Mouse (Mus musculus) intestine, postnatal 0 days (tissue): Measurements from ENCODE around the gene Prr5l. TPM values are rescaled to one million over a fixed set of nuclear protein-coding genes. Genes with fewer than 3 reads are reported as not detected.
A peak's percentile ranks its signal among the peaks of the same experiment; 100 is the strongest.

Experiments used
- ATAC-seq: fragments of 200-750 bp; cut with Nextera tagmentation; 2 replicates; pipeline ENCODE4 v1.8.0; 2017; ENCODE audit warnings: mild to moderate bottlenecking, moderate TSS enrichment, moderate library complexity
- H3K27ac ChIP-seq: fragments of 300-500 bp; sonication (generic); 2 replicates; pipeline ENCODE4 v1.5.1; 2014; ENCODE audit warnings: mild to moderate bottlenecking, low read depth, low read length, moderate library complexity
- H3K27me3 ChIP-seq: fragments of 300-500 bp; sonication (generic); replicated peaks from 2 replicates; pipeline ENCODE4 v1.6.1; 2014; ENCODE audit warnings: low read length, mixed read lengths; ENCODE audit not compliant: control insufficient read depth, insufficient read depth
- H3K36me3 ChIP-seq: fragments of 300-500 bp; sonication (generic); 2 replicates; pipeline ENCODE4 v1.6.1; 2014; ENCODE audit warnings: mild to moderate bottlenecking, moderate library complexity; ENCODE audit not compliant: control insufficient read depth, insufficient read depth
- H3K4me1 ChIP-seq: fragments of 300-500 bp; sonication (generic); replicated peaks from 2 replicates; pipeline ENCODE4 v1.6.1; 2014; ENCODE audit warnings: antibody characterized with exemption, low read length, mixed read lengths; ENCODE audit not compliant: control insufficient read depth, insufficient read depth
- H3K4me2 ChIP-seq: fragments of 300-500 bp; sonication (generic); replicated peaks from 2 replicates; pipeline ENCODE4 v1.6.1; 2014; ENCODE audit warnings: low read depth, mild to moderate bottlenecking, moderate library complexity
- H3K4me3 ChIP-seq: fragments of 300-500 bp; sonication (generic); 2 replicates; pipeline ENCODE4 v1.5.1; 2014; ENCODE audit warnings: low read depth, low read length
- H3K9ac ChIP-seq: fragments of 300-500 bp; sonication (generic); 2 replicates; pipeline ENCODE4 v1.6.1; 2014; ENCODE audit warnings: mild to moderate bottlenecking, low read depth, low read length
- H3K9me3 ChIP-seq: fragments of 300-500 bp; sonication (generic); 2 replicates; pipeline ENCODE4 v1.6.1; 2016; ENCODE audit warnings: mixed run types; ENCODE audit not compliant: control insufficient read depth
- CTCF ChIP-seq: sonication (generic); IDR thresholded peaks from 2 replicates; pipeline ENCODE4 v1.5.1; 2016; ENCODE audit warnings: low read depth, mild to moderate bottlenecking, control low read depth, antibody characterized with exemption, moderate library complexity
- WGBS: fragments of 180-500 bp; shearing (Covaris S2); extraction: QIAGEN DNeasy Blood & Tissue Kit; methylation state at CpG from one replicate; pipeline ENCODE4 v1.1.7; 2014; 5-methylcytosine and 5-hydroxymethylcytosine counted together
- polyA plus RNA-seq: library from polyadenylated mRNA; unstranded; fragments of >200 nt; fragmentation: Nextera tagmentation; extraction: Ambion mirVana; gene quantifications from 2 replicates; pipeline ENCODE4 v1.2.1, GENCODE M21; 2015

Gene Prr5l
- polyA plus RNA-seq, 1 experiment from 2014 or later: 36.4 TPM

- Histone ChIP-seq H3K4me1 (no peaks in the 10 kb centered on the region), H3K4me2 (no peak overlapping the region), H3K27me3 (no peaks in the 10 kb centered on the region), H3K9ac (no peak overlapping the region), H3K9me3 (no peaks in the 10 kb centered on the region), H3K4me3 (no peak overlapping the region), H3K36me3 (peaks cover 13% of the 10 kb centered on the region; the same call in 1 of the 2 replicates), H3K27ac (no peak overlapping the region)
- 60% methylated on average over 7 of the region's 7 CpGs for WGBS
- ATAC-seq: no peak
- TF ChIP-seq CTCF: no peak
Observed at GRCm38 (mm10) chr2:101742072-101742860, 140.6 kb downstream of the Prr5l start.

GRCm38 (mm10) chr2:101741653-101742052 lies 141.2 kb downstream of the Prr5l start:
- peak; percentile 31; the same call in 1 of the 2 replicates for ATAC-seq
- Histone ChIP-seq H3K4me1 (no peaks in the 10 kb centered on the region), H3K36me3 (peaks cover 13% of the 10 kb centered on the region; the same call in 1 of the 2 replicates), H3K27ac (no peak overlapping the region), H3K27me3 (no peaks in the 10 kb centered on the region), H3K4me2 (no peak overlapping the region), H3K4me3 (no peak overlapping the region), H3K9me3 (no peaks in the 10 kb centered on the region), H3K9ac (no peak overlapping the region)
- no peak for TF ChIP-seq CTCF
- 40% methylated on average over 8 of the region's 8 CpGs for WGBS

- Histone ChIP-seq H3K4me1 (no peaks in the 10 kb centered on the region), H3K4me2 (no peak overlapping the region), H3K4me3 (no peak overlapping the region), H3K36me3 (peaks cover 13% of the 10 kb centered on the region), H3K9ac (no peak overlapping the region), H3K9me3 (no peaks in the 10 kb centered on the region), H3K27me3 (no peaks in the 10 kb centered on the region), H3K27ac (no peak overlapping the region)
- WGBS: 63% methylated on average over 5 of the region's 5 CpGs
- TF ChIP-seq CTCF: no peak
- no peak for ATAC-seq
Observed at GRCm38 (mm10) chr2:101739914-101740313, 142.9 kb downstream of the Prr5l start.

GRCm38 (mm10) chr2:101733564-101733963 lies 149.3 kb downstream of the Prr5l start:
- H3K36me3 ChIP-seq: peaks cover 24% of the 10 kb centered on the region
- H3K4me3 ChIP-seq: no peak overlapping the region
- no peaks in the 10 kb centered on the region for H3K9me3 ChIP-seq
- WGBS: 59% methylated on average over 3 of the region's 3 CpGs
- H3K27ac ChIP-seq: no peak overlapping the region
- no peak for TF ChIP-seq CTCF
- H3K4me1 ChIP-seq: no peaks in the 10 kb centered on the region
- no peak overlapping the region for H3K9ac ChIP-seq
- ATAC-seq: no peak
- H3K4me2 ChIP-seq: no peak overlapping the region
- H3K27me3 ChIP-seq: no peaks in the 10 kb centered on the region

GRCm38 (mm10) chr2:101732777-101733210 lies 150.0 kb downstream of the Prr5l start:
- TF ChIP-seq CTCF: no peak
- WGBS: 73% methylated on average over 10 of the region's 10 CpGs
- H3K4me3 ChIP-seq: no peak overlapping the region
- ATAC-seq: no peak
- H3K27me3 ChIP-seq: no peaks in the 10 kb centered on the region
- no peak overlapping the region for H3K27ac ChIP-seq
- no peaks in the 10 kb centered on the region for H3K4me1 ChIP-seq
- H3K36me3 ChIP-seq: peaks cover 24% of the 10 kb centered on the region
- no peak overlapping the region for H3K4me2 ChIP-seq
- no peaks in the 10 kb centered on the region for H3K9me3 ChIP-seq
- H3K9ac ChIP-seq: no peak overlapping the region

- no peaks in the 10 kb centered on the region for H3K9me3 ChIP-seq
- no peak overlapping the region for H3K4me2 ChIP-seq
- H3K27me3 ChIP-seq: no peaks in the 10 kb centered on the region
- ATAC-seq: no peak
- H3K9ac ChIP-seq: no peak overlapping the region
- no peak for TF ChIP-seq CTCF
- H3K4me3 ChIP-seq: no peak overlapping the region
- no peak overlapping the region for H3K27ac ChIP-seq
- H3K36me3 ChIP-seq: peaks cover 27% of the 10 kb centered on the region
- H3K4me1 ChIP-seq: no peaks in the 10 kb centered on the region
Observed at GRCm38 (mm10) chr2:101730972-101731371, 151.9 kb downstream of the Prr5l start.
